Mouse (Mus musculus) limb, embryonic 12.5 days (tissue): ENCODE measurements around the gene Gm17349. TPM values are rescaled to one million over a fixed set of nuclear protein-coding genes. Genes with fewer than 3 reads are reported as not detected.
A peak's percentile ranks its signal among the peaks of the same experiment; 100 is the strongest.
"Not testable (repeated sequence)": the region's sequence is repeated elsewhere in the genome, so short reads cannot be mapped to it uniquely, and the experiment has no call there.

Experiments
- ATAC-seq: fragments of 200-750 bp; cut with Nextera tagmentation; 2 replicates; pipeline ENCODE4 v1.8.0; 2017; ENCODE audit warnings: low read depth, moderate TSS enrichment; ENCODE audit not compliant: insufficient number of reproducible peaks, insufficient read depth, low FRiP score, low TSS enrichment
- H3K27ac ChIP-seq: fragments of 300-500 bp; sonication (generic); 2 replicates; pipeline ENCODE4 v1.5.1; 2016; ENCODE audit warnings: mild to moderate bottlenecking, moderate library complexity
- H3K27me3 ChIP-seq: fragments of 300-500 bp; sonication (generic); 2 replicates; pipeline ENCODE4 v1.6.1; 2016; ENCODE audit warnings: mild to moderate bottlenecking, moderate library complexity
- H3K36me3 ChIP-seq: fragments of 300-500 bp; sonication (generic); 2 replicates; pipeline ENCODE4 v1.6.1; 2016; ENCODE audit warnings: mild to moderate bottlenecking, moderate library complexity
- H3K4me1 ChIP-seq: fragments of 300-500 bp; sonication (generic); replicated peaks from 2 replicates; pipeline ENCODE4 v1.6.1; 2016
- H3K4me2 ChIP-seq: fragments of 300-500 bp; sonication (generic); 2 replicates; pipeline ENCODE4 v1.6.1; 2016; ENCODE audit warnings: mild to moderate bottlenecking, moderate library complexity
- H3K4me3 ChIP-seq: fragments of 300-500 bp; sonication (generic); replicated peaks from 2 replicates; pipeline ENCODE4 v1.5.1; 2016; ENCODE audit warnings: mild to moderate bottlenecking
- H3K9ac ChIP-seq: fragments of 300-500 bp; sonication (generic); replicated peaks from 2 replicates; pipeline ENCODE4 v1.6.1; 2016; ENCODE audit warnings: mild to moderate bottlenecking, moderate library complexity
- H3K9me3 ChIP-seq: fragments of 300-500 bp; sonication (generic); 2 replicates; pipeline ENCODE4 v1.6.1; 2016; ENCODE audit warnings: mild to moderate bottlenecking, moderate library complexity
- WGBS: fragments of 180-500 bp; shearing (Covaris S2); methylation state at CpG from one replicate; pipeline ENCODE4 v1.1.7; 2016; 5-methylcytosine and 5-hydroxymethylcytosine counted together
- polyA plus RNA-seq: library from polyadenylated mRNA; unstranded; fragments of >200 nt; fragmentation: Nextera tagmentation; extraction: Ambion mirVana; gene quantifications from 2 replicates; pipeline ENCODE4 v1.2.1, GENCODE M21; 2016

The Gm17349 gene
- polyA plus RNA-seq, 1 experiment from 2014 or later, result not detected

DNA sequence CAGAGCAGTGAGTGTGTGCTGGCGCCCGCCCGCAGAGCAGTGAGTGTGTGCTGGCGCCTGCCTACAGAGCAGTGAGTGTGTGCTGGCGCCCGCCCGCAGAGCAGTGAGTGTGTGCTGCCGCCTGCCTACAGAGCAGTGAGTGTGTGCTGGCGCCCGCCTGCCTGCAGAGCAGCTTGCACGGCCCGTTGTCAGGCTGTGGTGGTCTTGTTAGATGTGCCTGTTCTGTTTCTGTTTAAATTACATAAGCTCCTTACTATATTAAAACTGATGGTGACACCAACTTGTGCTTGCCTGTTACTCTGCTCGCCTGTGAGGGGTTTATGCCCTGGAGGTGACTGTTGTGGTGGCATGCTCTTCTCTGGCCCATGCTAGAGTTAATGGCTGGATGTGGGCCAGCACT, 2.9 kb upstream of the Gm17349 start:
- WGBS, result 94% methylated on average over 13 of the region's 13 CpGs

DNA sequence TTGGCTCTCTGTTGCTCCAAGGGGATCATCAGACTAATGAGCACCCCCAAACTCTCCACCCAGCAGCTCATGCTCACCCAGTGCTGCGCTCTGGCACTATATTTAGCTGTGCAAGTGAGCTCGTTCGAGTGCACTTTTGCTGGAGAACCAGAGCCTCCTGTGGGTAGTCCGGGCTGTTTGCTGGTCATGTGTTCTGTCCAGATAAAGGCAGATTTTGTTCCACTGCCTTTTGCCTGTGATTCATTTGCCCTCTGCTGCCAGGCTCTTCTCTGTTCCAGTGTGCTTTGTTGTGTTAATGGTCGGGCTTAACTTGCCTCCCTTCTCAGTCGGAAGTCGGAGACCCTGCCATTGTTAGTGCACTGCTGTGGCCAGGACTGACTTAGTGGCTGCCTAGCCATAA, 409 bp downstream of the Gm17349 start:
- peaks cover 27% of the 10 kb centered on the region for H3K4me1 ChIP-seq
- no peak overlapping the region for H3K4me3 ChIP-seq
- no peaks in the 10 kb centered on the region for H3K9me3 ChIP-seq
- WGBS, result 81% methylated on average over 7 of the region's 7 CpGs
- peaks cover 60% of the 10 kb centered on the region for H3K36me3 ChIP-seq
- ATAC-seq, result no peak
- no peaks in the 10 kb centered on the region for H3K27me3 ChIP-seq
- H3K4me2 ChIP-seq, result peak overlapping the region; percentile 83; the same call in 1 of the 2 replicates
- H3K27ac ChIP-seq, result peak overlapping the region; percentile 97; the same call in 1 of the 2 replicates
- 0 out of 2 replicates have a peak overlapping the region, but pooled peaks have one; percentile 28 for H3K9ac ChIP-seq

More for the DNA sequence above, 2.9 kb upstream of the Gm17349 start:
- Histone ChIP-seq H3K27ac (no peak overlapping the region), H3K27me3 (no peaks in the 10 kb centered on the region), H3K4me3 (no peak overlapping the region), H3K36me3 (peaks cover 93% of the 10 kb centered on the region), H3K4me2 (no peak overlapping the region), H3K9ac (no peak overlapping the region), H3K9me3 (no peaks in the 10 kb centered on the region), H3K4me1 (peaks cover 18% of the 10 kb centered on the region)
- ATAC-seq, result no peak

DNA sequence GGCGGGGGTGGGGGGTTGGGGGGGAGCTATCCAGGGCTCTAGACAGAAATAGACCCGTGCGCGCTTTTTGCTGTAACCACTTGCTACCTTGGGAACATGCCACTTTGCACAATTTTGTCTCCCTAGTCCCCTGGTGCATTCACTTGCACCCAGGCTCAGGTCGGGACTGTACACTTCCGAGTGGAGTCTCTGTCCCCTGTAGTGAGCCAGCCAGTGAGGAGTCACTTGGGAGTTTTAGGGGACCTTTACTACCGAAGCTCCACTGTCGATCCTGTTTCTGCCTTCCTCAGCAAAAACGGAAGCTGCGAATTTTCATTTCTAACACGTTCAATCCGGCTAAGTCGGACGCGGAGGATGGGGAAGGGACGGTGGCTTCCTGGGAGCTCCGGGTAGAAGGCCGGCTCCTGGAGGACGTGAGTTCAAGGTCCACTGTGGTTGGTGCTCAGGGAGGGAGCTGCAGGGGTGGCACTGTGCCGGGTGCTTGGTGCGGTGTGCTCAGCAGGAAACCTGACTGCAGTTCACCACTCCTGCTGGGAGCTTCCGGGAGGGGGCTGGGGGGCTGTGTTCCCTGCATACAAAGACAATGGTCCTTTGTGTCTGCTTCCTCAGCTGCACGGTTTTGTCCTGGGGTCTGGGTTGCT, 1.1 kb downstream of the Gm17349 start:
- Histone ChIP-seq H3K27ac (peak overlapping the region; percentile 97), H3K4me2 (peak overlapping the region; percentile 83), H3K4me3 (no peak overlapping the region; the same call in 1 of the 2 replicates), H3K4me1 (peaks cover 27% of the 10 kb centered on the region), H3K36me3 (peaks cover 53% of the 10 kb centered on the region), H3K9ac (peak overlapping the region; percentile 97), H3K9me3 (no peaks in the 10 kb centered on the region), H3K27me3 (peaks cover 4% of the 10 kb centered on the region; the same call in 1 of the 2 replicates)
- no peak for ATAC-seq
- 59% methylated on average over 23 of the region's 23 CpGs for WGBS

GRCm38 (mm10) chr15:99703676-99704040, 1.6 kb downstream of the Gm17349 start:
- no peak for ATAC-seq
- Histone ChIP-seq H3K9ac (peak overlapping the region; percentile 97; the same call in 1 of the 2 replicates), H3K27ac (peak overlapping the region; percentile 97; the same call in 1 of the 2 replicates), H3K4me1 (peaks cover 27% of the 10 kb centered on the region), H3K27me3 (peaks cover 4% of the 10 kb centered on the region), H3K36me3 (peaks cover 48% of the 10 kb centered on the region), H3K4me2 (peak overlapping the region; percentile 83), H3K4me3 (peak overlapping the region; percentile 75), H3K9me3 (no peaks in the 10 kb centered on the region)
- WGBS, result 82% methylated on average over 5 of the region's 5 CpGs

DNA sequence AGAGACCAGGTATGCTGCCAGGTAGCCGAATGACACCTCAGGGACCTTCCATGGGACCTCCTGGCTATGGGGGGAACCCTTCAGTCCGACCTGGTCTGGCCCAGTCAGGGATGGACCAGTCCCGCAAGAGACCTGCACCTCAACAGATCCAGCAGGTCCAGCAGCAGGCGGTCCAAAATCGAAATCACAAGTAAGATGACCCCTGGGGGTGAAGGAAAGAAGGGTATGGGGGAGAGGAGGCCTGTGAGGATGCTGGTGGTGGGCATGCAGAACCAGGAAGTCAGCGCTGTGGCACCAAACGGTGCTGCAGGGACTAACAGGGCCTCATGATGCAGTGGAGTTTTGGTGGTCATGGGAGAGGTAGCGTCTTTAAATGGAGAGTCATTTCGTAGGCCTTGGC, 2.2 kb downstream of the Gm17349 start:
- peak overlapping the region; percentile 97 for H3K9ac ChIP-seq
- no peak for ATAC-seq
- H3K27me3 ChIP-seq, result peaks cover 10% of the 10 kb centered on the region
- WGBS, result 63% methylated on average over 9 of the region's 9 CpGs
- peak overlapping the region; percentile 97; the same call in 1 of the 2 replicates for H3K27ac ChIP-seq
- peaks cover 42% of the 10 kb centered on the region for H3K36me3 ChIP-seq
- peaks cover 27% of the 10 kb centered on the region for H3K4me1 ChIP-seq
- peak overlapping the region; percentile 83 for H3K4me2 ChIP-seq
- no peaks in the 10 kb centered on the region for H3K9me3 ChIP-seq
- peak overlapping the region; percentile 75 for H3K4me3 ChIP-seq

DNA sequence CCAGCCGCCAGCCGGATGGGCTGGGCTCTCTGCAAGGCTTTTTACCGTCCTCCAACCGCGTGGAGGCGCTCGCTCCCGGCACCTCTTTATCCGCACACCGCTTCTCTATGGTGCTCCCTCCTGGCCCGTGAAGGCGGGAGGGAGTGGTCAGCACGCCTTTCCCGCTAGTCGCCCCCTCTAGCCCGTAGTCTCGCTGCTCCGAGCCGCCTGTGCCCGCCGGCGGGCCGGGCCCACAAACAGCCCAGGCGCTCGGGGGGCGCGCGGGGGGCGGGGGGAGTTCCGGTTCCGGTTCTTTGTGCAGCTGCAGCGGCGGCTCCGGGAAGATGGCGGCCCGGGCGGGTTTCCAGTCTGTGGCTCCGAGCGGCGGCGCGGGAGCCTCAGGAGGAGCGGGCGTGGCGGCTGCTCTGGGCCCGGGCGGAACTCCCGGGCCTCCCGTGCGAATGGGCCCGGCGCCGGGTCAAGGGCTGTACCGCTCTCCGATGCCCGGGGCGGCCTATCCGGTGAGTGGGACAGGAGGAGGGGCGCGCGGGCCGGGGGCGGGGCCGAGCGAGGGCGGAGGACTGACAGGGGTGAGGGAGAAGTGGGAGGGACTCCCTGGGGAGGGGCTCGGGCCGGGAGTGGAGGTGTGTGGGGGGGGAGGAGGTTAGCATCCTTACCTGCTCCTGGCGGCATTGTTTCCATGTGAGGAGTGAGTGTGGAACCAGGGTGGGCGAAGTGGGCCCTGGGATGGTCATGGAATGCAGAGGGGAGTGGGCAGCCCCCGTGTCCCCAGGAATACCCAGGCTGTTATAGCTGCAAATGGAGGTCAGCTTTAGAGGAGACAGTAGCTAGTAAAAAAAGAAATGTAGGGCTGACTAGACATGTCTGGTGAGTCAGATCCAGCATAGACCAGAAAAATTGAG, 3.0 kb downstream of the Gm17349 start, which contains the start of gene Smarcd1:
Gene Smarcd1, plus strand, starts transcription at position 131 of the 902 bp plus-strand sequence.
- Histone ChIP-seq H3K27me3 (peaks cover 18% of the 10 kb centered on the region), H3K9ac (peak within 1 kb of the TSS; percentile 97), H3K4me1 (peaks cover 27% of the 10 kb centered on the region), H3K4me2 (peak within 1 kb of the TSS; percentile 83), H3K36me3 (peaks cover 34% of the 10 kb centered on the region), H3K27ac (peak within 1 kb of the TSS; percentile 97), H3K9me3 (no peaks in the 10 kb centered on the region), H3K4me3 (peak within 1 kb of the TSS; percentile 75)
- WGBS, result under 1% methylated on average over 70 of the region's 71 CpGs
- ATAC-seq, result peak; percentile 95

DNA sequence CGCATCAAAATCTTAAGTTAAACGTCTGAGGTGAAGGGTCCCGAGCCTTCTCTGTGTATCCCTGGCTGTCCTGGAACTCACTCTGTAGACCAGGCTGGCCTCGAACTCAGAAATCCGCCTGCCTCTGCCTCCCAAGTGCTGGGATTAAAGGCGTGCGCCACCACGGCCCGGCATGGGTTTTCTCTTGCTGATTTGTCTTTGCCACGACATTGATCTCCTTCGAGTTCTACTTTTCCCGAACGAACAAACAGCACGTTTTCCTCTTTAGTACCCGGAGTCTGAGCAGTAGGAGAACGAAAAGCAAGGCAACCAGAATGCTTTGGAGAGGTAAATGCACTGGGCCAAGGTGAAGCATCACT, 3.7 kb downstream of the Gm17349 start:
- peak overlapping the region; percentile 97; the same call in 1 of the 2 replicates for H3K9ac ChIP-seq
- peaks cover 24% of the 10 kb centered on the region for H3K27me3 ChIP-seq
- H3K4me2 ChIP-seq, result peak overlapping the region; percentile 83
- peaks cover 30% of the 10 kb centered on the region for H3K36me3 ChIP-seq
- H3K4me3 ChIP-seq, result peak overlapping the region; percentile 75
- not testable (repeated sequence) for ATAC-seq, H3K9me3 ChIP-seq
- 0 out of 2 replicates have a peak overlapping the region, but pooled peaks have one; percentile 97 for H3K27ac ChIP-seq
- peaks cover 27% of the 10 kb centered on the region for H3K4me1 ChIP-seq
- 49% methylated on average over 16 of the region's 16 CpGs for WGBS

DNA sequence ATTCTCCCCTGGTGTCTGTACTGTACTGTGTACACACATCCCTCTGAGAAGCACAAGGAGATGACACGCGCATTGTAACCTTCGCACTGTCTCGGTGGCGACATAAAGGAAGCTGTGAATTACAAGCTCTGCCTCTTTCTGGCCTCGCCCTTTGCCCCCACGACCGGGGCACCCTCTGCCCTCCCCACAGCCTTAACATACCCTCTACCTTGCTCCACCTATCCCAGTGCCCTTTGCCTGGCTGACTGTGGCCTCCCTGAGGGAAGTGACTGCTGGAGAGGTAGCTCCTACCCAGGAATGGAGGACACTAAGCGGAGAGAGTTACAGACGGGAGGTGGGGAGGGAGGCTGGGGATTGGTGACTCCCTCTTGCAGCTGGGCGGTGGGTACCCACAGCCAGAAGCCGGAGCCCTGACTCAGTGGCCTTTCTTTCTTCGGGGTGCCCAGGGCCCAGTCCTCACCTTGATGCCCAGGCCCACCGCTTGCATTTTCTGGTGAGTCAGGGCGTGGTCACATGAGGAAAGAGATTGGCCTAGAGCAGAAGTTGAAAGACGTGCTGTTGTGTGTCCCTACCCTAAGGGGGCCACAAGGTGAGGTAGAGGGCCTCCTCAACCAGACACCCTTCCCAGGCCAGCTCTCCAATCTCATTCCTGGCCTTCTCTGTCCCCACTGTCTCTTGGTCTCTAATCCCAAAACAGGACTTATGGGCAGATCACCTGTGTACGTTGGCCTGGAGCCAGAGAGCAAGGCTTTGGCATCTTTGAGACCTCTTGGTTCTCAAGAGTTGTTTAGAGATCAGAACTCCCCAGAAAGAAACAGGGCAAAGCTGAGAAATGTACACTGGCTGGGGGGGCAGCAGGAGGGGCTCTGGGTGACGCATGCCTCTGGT, 4.8 kb downstream of the Gm17349 start:
- Histone ChIP-seq H3K4me1 (peaks cover 27% of the 10 kb centered on the region), H3K27me3 (peaks cover 32% of the 10 kb centered on the region), H3K36me3 (peaks cover 21% of the 10 kb centered on the region), H3K9ac (no peak overlapping the region; the same call in 1 of the 2 replicates), H3K9me3 (no peaks in the 10 kb centered on the region), H3K4me2 (no peak overlapping the region), H3K27ac (no peak overlapping the region), H3K4me3 (no peak overlapping the region)
- no peak for ATAC-seq
- WGBS, result 86% methylated on average over 18 of the region's 18 CpGs

DNA sequence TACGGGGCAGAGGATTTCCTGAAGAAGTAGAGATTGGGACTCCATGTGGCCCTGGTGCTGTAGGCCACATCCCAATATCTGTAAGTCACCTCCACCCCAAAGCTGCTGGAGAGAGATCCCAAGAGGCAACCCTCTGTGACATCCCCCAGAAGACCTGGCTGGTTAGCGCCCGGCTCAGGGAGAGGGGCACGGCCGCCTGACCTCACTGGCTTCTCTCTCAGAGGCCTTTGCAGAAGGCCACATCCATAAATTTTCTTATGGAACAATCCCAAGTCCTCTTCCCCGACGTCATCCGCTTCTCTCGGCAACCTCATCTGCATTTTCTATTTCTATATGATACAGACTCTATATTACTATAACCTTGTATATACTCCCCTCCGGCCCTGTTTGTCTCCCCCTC, 5.6 kb downstream of the Gm17349 start:
- H3K9me3 ChIP-seq, result no peaks in the 10 kb centered on the region
- ATAC-seq, result no peak
- peaks cover 16% of the 10 kb centered on the region for H3K36me3 ChIP-seq
- H3K4me2 ChIP-seq, result no peak overlapping the region
- 82% methylated on average over 10 of the region's 10 CpGs for WGBS
- H3K4me3 ChIP-seq, result no peak overlapping the region
- peaks cover 34% of the 10 kb centered on the region for H3K27me3 ChIP-seq
- H3K27ac ChIP-seq, result no peak overlapping the region
- peaks cover 24% of the 10 kb centered on the region for H3K4me1 ChIP-seq
- no peak overlapping the region; the same call in 1 of the 2 replicates for H3K9ac ChIP-seq

DNA sequence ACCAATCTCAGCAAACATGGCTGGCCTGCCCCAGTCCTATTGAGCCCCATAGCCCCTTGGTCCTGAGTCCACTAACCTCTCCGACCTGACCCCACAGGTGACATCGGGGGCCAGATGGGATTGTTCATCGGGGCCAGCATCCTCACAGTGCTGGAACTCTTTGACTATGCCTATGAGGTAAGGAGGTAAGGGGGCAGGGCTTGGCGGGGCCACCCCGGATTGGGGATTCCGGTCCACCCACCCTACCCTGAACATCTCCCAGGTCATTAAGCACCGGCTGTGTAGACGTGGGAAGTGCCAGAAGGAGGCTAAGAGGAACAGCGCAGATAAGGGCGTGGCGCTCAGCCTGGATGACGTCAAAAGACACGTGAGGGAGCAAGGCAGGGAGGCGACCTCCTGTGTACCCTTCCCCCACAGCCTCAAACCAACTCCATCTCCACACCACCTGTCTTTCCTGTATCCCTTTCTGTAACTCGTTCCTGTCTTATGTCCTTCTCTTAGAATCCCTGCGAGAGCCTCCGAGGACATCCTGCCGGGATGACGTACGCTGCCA, 6.7 kb downstream of the Gm17349 start:
- peaks cover 39% of the 10 kb centered on the region for H3K27me3 ChIP-seq
- no peak overlapping the region for H3K4me3 ChIP-seq
- no peak overlapping the region for H3K9ac ChIP-seq
- H3K4me1 ChIP-seq, result peaks cover 13% of the 10 kb centered on the region
- no peak overlapping the region for H3K27ac ChIP-seq
- H3K9me3 ChIP-seq, result no peaks in the 10 kb centered on the region
- ATAC-seq, result no peak
- peaks cover 5% of the 10 kb centered on the region for H3K36me3 ChIP-seq
- no peak overlapping the region for H3K4me2 ChIP-seq
- 33% methylated on average over 19 of the region's 20 CpGs for WGBS
